Mouse (Mus musculus) cerebellum, postnatal 4 days (tissue): ENCODE data around the gene Hal.
A peak's percentile ranks its signal among the peaks of the same experiment; 100 is the strongest.

Source experiments
- DNase-seq, 2 experiments: peaks; one replicate each; pipeline ENCODE4 v3.0.0; 2022; ENCODE audit warnings: low spot score in 2 of 2, mixed read lengths in 1 of 2

The Hal gene

DNA sequence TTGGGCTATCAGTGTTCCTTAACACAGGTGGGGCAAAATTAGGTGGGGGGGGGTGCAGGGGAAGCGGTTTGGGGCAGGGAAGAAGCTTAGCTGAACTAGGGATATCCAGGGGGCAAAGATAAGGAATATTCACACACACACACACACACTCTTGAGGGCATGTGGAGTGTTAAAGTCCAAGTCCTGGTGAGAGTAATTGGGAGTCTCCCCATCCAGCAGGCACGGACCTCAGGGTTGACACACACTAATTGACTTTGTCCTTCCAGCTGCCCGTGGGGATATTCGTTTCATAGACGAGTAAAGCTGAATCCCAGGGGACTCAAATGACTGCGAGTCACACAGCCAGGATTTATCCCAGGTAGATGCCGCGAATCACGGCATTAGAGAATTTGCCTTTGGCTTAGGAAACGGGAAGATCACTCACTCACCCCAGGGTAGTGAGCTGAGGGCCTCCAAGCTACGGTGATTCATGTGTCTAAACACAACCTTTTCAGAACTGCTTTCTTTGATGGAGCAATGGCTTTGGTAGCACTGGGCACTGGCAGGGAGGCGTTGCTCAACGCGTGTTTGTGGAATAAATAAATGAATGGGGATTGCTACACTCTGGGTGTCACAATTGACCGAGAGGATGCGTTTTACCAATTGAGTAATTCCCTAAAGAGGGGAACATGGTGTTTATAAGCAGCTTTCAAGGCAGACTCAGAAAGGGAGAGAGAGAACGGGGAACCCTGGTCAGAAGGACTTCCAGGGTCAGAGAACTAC is at the start of gene Hal:
Hal (plus strand) TSS at position 703 of the 762 bp plus-strand sequence.
- DNase-seq, result no peak

DNA sequence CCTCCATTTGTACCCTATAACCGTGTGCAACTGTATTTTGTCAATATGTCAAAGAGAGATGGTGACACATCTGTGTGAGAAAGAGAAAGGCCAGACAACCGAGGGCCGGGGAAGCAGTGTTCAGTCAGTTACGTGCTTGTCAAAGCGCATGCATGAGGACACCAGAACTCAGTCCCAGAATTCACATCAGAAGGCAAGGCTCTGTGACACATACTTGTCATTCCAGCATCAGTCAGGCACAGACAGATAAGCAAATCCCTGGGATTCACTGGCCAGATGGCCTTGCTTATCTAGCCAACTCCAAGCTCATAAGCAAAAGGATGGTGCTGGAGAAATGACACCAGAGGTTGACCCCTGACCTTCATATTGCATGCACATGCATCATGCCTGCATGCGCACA is 47.1 kb upstream of the Hal start:
- DNase-seq, result no peak

DNA sequence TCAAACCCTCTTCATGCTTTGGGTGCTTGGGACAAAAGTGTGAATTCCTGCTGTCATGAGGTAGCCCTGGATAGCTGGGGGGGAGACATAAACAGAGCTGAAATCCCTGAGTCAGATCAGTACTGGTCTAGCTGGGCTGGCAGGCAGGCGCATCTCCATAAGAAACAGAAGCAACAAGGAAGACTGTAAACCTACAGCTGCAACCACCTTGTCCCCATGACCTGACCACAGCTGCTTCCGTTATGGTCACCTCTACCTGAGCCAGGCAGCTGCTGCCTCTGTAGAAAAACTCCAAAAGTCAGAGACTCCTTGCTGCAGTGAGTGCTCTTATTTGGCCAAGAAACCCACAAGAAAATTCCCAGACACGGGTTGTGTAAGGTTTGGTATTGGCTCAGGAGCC is 46.4 kb upstream of the Hal start:
- no peak for DNase-seq

DNA sequence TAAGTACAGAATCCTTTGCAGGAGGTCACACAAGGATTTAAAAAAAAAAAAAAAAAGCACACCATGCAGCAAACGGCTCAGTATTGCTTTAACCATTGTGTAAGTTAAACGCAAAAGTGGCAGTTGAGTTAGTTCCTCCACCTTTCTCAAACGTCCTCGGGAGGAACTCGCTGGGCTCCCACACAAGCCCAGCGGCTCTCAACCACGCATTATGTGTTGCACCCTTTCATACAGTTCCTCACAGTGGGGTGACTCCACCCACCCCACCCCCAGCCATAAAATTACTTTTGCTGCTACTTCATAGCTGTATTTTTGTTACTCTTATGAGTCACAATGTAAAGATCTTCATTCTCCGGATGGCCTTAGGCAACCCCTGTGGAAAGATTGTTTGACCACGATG is 44.2 kb upstream of the Hal start:
- DNase-seq, result no peak

DNA sequence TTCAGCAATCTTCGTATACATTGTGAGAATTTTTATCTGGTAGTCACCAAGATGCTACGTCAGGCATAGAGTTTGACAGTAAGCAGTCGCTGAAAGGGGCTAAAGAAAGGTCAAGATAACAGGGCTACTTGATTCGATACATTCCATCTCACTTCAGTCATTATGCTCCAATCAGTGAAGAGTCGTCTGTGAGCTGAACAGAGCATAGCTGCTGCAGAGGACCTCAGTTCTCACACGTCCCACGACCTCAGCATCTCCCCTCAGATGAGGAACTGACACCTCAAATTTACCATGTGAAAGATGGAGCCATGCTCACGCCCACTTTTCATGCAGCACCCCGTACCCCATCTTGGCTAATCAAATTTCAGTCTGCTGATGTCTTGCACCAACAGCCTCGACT is 41.2 kb upstream of the Hal start:
- DNase-seq, result no peak

DNA sequence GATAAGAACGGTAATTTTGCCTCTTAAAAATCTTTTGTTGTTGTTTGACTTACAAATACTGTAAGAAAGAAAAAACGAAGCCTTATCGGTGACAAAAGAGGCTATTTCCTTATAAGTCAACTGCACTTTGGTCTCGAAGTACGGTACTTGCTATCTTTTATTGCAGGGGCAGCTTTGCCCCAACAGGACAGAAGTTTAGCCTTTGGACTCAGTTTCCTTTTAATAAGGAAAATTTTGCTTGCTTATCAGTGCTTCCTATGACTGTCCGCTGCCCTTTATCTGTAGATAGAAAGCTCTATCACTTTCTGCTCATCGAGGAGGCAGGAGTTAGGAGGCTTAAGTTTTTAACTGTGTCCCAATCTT is 33.9 kb upstream of the Hal start:
- DNase-seq, result no peak

DNA sequence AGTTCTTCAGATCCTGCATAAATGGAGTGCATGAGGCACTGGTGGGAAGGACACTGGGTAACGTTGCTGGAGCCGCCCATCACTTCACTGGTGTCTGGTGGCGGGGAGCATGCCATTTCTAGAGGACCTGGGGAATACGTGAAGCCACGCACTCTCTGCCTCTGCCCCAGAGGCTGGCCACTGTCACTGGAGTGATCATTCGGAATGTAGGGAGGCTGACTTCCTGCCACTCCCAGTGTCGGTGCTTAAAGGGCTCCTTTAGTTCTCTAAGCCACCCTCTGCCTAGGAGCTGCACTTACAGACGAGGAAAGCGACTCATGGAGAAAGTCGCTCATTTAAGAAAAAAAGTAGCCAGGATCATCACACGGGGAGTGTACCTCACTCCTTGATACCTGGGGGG is 28.5 kb upstream of the Hal start:
- no peak for DNase-seq

DNA sequence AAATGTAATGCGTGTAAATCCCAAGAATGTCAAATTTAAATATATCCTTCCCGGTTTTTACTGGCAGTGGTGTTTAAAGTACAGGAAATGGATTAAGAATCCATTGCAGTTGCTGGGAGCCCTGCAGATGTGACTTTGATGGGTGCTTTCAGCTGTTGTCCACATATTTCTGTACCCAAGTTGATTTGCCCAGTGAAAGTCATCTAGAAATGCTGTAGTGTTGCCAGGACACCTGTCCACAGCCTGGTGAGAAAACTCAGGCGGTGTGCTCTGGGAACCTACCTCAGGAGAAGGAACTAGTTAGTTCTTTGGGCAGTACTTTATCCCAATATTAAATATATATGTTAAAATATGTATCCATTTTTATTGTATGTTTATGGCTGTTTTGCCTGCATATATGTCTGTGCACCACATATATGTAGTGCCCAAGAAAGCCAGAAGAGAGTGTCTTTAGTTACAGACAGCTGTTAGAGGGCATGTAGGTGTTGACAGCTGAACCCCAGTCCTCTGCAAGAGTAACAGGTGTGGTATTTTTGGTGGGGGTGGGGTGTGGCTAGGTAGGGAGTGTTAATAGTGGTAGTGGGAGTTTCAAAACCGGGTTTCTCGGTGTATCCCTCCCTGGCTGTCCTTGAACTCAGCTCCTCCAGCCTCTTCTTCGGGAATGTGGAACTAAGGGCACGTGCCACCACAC is 25.7 kb upstream of the Hal start:
- no peak for DNase-seq

DNA sequence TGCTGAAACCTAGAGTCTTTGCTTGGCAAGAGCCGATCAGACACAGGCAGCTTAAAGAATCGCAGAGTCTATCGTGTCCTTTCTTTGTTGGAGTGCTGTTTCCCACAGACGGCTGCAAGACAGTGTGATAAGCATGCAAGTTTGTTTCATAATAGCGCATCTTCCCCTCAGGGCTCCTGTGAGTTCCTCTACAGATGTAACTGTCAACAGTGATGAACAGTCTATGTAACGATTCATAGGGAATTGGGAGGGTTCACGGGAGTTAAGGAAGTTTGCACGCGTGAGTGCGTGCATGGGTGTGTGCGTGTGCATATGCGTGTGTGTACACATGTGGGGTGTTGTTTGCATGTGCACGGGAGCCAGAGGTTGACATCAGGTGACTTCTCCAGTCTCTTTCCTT is 25.0 kb upstream of the Hal start:
- no peak for DNase-seq

DNA sequence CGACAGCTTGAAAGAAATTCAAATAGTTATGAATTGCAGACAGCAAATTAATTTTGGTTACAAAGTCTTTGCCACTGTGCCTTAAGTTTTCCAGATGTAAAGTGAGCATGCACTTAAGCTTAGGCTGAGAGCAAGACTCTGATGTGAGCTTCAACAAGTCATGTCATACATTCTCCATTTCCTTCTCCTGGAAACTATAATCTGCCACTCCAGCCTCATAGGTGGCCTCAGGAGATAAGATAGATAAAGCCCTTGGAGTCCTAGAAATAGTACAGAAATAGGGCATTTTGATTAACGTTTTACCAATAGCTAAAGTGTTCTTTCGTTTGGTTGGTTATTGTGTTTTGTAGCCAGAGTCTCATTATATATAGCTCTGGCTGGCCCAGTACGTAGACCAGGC is 21.3 kb upstream of the Hal start:
- no peak for DNase-seq

DNA sequence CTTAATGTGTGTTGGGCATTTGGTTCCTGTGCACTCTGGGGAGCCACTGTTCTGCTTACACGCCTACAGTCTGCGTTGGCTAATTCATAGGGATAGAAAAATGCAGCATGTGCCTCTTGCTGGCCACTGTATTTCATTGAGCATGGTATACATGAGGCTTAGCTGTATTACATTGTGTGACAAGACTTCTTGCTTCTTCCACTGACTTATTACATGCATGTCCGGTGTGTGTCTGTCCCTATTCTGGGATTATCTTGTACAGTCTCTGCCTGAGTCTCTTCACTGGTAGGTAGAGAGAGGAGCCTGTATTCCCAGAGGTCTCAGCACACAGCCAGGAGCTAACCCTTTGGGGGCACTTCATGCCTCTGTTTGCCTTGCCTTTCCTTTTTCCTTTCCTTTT is 20.8 kb upstream of the Hal start:
- no peak for DNase-seq

DNA sequence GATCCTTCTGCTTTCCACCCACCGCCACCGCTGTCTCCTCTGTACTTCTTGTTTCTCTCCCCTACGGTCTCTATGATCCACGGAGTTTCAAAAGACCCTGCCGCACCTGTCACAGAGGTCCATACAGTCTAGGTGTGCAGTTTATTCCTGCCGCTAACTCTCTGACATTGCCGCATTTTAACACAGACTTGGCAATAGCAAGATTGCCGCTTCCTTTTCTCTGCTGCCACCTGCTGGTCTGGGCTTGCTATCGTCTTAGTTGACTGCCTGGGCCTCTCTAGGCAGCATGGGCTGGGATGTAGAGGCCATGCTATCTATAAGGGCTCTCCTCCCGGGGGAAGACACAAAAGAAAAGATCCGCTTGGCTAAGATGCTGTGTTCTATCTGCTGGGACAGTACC is 17.2 kb upstream of the Hal start:
- peak; percentile 83 to 90 for DNase-seq

DNA sequence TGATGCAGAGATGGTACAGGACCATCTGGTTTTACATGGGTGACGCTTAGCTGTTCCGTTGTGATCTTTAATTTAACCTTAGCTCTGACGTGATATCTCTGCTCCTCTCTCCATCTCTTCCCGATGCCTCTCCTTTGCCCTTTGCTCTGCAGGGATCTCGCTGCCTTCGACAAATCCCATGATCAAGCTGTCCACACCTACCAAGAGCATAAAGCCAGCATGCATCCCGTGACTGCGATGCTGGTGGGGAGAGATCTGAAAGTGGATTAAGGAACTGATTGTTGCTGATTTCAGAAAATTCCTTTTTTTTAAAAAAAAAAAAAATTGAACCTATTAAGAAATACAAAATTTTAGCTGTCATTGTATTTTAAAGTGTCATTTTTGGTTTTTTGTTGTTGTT is 4.1 kb upstream of the Hal start:
- no peak for DNase-seq

DNA sequence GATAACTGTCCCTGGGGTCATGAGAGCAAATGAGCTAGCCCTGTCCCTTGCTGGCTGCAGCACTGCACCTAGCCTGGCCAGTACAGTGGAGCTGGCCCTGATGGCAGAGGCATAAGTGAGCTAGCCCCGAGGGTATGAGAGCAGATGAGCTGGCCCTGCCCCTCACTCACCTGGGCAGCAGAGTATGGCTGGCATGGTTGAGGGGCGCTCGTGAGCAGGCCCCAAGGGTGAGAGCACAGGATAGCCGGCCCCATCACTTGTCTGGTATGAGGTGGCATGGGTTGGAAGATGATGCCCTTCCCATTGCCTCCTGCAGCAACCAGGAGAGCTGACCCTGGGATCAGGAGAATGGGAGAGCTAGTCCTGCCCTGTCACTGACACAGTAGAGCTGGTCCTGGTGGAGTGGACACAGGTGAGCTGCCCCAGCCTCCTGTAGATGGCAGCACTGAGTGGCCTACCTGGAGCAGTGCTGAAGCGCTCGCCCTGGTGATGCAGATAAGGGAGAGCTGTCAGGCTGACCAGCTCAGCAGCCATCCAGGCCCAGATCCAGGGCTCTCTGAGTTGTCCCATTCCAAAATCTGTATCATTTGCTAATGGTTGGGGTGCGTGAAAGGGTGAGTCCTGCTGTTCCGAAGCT is 3.4 kb upstream of the Hal start:
- DNase-seq, result peak in 1 of 2 experiments; percentile 22

DNA sequence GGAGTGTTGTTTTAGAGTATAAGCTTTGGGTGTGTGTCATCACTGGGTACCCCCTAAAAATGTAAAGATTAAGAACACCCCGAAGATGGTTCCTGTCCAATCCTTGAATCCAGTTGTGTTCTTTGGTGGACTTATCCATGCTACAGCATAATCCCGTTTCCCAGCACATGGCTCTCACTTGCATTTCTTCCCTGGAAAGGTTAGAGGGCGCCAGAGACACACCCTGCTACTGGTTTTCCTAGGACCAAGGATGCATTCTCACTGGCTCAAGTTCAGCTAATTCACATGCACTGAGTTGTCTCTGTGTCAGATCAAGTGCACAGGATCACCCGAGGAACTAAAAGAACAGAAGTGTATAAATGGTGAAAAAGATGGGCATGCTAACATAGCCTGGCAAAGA is 1.9 kb upstream of the Hal start:
- peak in 1 of 2 experiments; percentile 25 for DNase-seq

DNA sequence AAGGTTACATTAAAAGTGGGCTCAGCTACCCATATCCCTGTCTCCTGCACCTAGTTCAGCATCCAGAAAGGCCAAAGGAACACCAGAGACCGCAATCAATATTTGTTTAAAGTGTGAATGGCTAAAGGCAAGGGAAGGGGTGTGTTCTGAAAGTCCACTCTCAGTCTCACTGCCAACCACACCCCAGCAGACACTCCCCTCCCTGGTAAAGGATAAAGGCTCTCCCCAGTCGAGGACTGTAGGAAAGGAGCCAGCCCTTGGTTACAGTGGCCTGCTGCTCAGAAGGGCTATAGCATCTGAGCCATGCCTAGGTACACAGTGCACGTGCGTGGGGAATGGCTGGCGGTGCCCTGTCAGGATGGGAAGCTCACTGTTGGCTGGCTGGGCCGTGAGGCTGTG is 259 bp downstream of the Hal start:
- no peak for DNase-seq

DNA sequence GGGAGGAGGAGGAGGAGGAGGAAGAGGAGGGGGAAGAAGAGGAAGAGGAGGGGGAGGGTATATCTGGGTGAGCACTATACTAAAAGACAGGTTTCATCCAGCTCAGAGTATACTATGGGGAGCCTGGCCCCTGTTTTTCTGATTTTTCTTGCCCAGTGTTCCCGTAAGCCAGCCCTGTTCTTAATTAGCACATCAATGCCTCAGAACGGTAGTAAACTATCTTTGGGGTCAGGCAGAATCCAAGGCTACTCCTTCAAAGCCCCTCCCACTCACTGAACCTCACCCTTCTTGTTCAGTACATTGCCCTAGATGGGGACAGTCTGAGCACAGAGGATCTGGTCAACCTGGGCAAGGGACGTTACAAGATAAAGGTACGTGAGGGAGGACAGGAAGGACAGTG is 1.9 kb downstream of the Hal start:
- no peak for DNase-seq

DNA sequence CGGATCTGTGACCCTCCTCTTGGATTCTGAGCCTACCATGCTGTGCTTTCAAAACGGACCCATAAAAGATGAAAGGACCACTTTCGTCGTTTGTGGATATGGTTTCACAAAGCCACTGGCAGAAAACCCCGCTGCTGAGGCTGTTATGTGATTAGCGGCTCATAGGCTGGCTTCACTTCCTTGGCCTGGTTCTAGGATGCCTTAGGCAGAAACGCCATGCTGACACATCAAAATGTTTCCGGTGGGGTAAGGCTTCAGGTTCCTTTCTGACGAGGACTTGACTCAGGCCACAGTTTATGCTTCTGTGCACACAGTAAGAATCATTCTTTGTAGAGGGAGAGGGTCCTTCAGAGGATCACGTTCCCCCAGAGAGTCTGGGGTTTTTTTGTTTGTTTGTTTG is 12.3 kb downstream of the Hal start:
- no peak for DNase-seq

DNA sequence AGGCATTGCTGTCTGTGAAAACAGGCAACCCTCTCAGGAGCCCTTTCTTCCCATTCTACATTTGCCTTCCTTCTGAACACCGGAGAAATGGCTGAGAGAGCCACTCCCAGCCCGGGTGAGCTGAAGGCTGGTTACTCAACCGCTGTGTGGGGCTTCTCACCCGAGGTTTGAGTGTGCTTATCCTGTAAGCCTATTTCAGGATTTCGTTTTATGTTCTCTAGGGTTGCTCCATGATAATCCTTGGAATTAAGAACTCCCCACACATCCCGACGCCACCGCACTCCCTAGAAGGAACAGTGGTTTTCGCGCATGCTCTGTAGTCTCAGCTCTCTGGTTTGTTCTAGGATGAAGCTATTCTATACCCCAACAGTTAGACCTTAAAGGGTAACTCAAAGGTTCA is 12.8 kb downstream of the Hal start:
- DNase-seq, result no peak

DNA sequence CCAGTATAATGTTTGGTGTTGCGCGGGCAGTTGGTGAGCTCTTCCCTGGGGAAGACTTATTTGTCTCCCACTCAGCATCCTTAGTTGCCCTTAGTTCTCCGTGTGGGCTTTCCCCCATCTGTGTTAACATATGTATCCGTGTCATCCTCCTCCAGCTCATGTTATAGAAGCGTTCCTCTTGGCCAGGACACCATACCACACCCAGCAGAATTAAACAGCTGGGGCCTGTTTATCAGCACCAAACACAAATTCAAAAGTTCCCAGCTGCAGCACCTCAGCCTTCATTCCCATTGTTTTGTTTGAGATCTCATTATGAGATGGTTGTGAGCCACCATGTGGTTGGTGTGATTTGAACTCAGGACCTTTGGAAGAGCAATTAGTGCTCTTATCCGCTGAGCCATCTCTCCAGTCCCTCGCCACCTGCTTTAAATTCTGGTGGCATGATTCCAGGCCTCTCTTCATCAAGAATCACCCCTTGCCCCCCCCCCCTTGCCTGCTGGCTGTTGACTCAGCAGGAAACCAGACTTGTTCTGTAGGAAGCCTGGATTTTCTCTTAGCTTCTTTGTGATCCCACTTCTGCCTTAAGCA is 19.9 kb downstream of the Hal start:
- no peak for DNase-seq

DNA sequence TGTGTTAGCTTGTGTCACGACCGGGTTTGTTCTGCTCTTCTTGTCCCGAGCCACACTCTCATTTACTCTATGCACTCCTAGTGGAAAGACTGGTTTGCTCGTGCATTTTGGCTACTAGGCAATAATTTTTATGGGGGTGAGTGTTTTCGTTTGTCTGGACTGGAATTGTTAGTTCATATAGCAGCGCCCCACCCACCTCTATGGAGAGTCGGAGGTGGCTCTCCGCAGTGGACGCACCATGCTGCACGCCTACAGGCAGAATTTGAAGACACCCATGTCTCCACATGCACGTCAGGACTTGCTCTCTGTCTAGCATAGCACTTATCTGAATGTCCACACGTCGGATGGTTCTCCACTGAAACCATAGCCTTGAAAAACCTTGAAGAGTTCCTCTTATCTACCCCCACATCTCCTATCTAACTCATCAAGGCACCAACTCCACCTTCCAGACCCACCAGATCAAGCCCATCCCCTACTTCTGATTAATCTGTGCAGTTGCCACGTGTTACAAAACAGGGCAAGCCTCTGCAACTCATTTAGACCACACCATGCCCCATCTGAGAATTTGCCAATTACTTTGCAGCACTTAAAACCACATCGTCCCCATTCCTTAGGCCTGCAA is 21.1 kb downstream of the Hal start:
- no peak for DNase-seq

DNA sequence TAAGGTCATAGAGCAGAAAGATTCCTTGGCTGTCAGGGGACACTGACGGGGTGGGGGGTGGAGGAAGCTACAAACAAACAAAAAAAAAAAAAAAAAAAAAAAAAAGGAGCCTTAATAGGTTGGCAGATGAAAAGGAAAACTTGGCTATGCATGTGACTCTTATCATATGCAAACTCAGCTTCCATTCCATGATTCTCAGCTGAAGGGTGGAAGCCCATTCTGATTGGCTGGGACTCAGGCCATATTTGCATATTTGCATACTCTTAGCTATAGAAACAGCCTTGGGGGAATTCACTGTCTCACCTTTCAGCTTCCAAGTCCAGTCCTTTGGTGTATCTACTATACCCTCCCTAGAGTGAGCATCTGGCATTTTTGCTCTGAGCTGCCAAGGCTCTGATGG is 26.9 kb downstream of the Hal start:
- no peak for DNase-seq
